Mouse (Mus musculus) B cell, adult (primary cell): ENCODE results near the gene Gm11567. TPM values are rescaled to one million over a fixed set of nuclear protein-coding genes. Genes with fewer than 3 reads are reported as not detected.

Source experiments
- total RNA-seq: library from RNA; stranded (reverse); gene quantifications from 4 replicates; pipeline ENCODE4 v1.2.4, GENCODE M21; 2023; ENCODE audit not compliant: inconsistent age

Gene Gm11567
- total RNA-seq: not detected in 4 replicates

DNA sequence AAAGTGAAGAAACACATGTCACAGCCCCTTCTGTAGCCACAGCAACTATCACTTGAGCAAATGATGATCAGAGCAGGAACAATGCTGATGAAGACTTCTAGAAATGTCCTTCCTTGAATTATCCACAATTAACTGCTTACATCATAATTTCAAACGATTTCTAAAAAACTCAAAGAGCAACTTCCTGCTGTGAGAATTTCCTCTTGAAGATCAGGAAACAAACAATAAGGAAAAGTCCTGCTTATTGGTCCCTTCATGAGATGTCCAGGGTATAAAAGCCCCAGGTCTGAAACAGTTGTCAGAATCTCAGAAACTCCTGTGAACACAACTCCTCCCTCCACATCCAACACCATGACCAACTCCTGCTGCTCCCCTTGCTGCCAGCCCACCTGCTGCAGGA lies at the start of gene Gm11567:
TSS of gene Gm11567 (plus strand) at position 301 of the 400 bp plus-strand sequence.

GRCm38 (mm10) chr11:99837966-99838365 lies 41.0 kb upstream of the Gm11567 start, which contains the start of gene 2300003K06Rik:
2300003K06Rik (minus strand) TSS chr11:99838066.

DNA sequence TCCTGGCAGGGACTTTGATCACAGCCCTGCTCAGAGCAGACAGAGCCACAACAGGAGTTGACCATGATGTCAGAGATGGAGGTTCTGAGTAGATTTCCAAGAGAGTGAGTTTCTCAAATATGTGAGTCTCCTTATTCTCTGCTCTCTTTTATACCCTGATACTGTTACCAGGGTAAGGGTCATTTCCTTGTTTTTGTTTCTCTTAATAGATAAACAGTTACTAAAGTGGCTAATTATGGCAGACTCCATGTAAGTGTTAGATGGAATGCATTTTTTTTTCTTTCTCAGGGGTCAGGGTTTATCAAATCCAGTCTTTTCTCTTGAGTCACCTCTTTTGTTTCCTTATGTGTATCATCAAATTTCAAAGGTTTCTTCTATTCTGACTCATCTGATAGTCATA lies 27.5 kb upstream of the Gm11567 start, which contains the start of gene Krtap4-16:
TSS of gene Krtap4-16 (minus strand) at position 101 of the 400 bp plus-strand sequence.

GRCm38 (mm10) chr11:99857617-99858016 lies 21.4 kb upstream of the Gm11567 start, which contains the start of gene Gm11568:
Gm11568 (plus strand) TSS chr11:99857917.

DNA sequence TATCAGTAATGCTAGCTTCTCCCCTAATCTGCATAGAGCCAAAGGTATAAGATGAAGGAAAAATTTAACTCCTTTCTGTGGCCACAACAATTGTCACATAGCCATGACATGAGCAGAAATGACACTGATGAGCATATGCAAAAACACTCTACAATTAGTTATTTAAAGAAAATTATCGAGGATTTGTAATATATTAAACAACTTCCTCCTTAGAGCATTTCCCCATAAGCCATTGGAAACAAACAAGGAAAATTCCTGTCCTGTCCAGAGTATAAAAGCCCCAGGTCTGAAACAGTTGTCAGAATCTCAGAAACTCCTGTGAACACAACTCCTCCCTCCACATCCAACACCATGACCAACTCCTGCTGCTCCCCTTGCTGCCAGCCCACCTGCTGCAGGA lies 14.8 kb upstream of the Gm11567 start, which contains the start of gene Gm11559:
TSS of gene Gm11559 (plus strand) at position 301 of the 400 bp plus-strand sequence.

DNA sequence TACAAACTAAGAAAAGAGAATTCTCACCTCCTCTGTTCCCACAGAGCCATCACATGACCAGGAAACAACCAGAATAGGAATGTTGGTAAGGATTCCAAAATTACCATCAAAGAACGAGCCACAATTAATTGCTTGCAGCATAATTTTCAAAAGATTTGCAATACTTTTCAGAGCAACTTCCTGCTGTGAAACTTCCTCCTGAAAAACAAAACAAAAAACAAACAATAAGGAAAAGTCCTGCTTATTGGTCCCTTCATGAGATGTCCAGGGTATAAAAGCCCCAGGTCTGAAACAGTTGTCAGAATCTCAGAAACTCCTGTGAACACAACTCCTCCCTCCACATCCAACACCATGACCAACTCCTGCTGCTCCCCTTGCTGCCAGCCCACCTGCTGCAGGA lies 5.9 kb upstream of the Gm11567 start, which contains the start of gene Krtap9-1:
TSS of gene Krtap9-1 (plus strand) at position 301 of the 400 bp plus-strand sequence.

GRCm38 (mm10) chr11:99907620-99908019 lies 28.6 kb downstream of the Gm11567 start, which contains the start of gene Krtap31-1:
Krtap31-1 (plus strand) TSS chr11:99907920.

DNA sequence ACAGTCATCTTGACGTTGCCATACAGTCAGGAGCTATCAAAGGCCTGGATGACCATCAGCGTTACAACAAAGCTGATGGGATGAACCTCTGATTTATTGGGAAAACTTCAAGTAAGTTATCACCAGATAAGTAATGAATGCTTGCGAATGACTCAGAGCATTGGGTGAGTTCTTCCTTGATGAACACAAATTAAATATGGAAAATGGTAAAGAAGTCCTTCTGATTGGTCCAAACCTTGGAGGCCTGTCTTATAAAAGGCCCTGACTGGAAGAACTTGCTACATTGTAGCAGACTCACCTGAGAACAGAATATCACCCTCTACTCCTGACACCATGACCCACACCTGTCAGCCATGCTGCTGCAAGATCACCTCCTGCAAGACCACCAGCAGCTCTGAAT lies 35.5 kb downstream of the Gm11567 start, which contains the start of gene Gm11565:
TSS of gene Gm11565 (plus strand) at position 301 of the 400 bp plus-strand sequence.

Other genes starting within 250 kb of the Gm11567 start
- gene Krtap4-2, start 244.1 kb upstream of the Gm11567 start, total RNA-seq: not detected in 4 replicates
- gene Krtap4-7, start 235.1 kb upstream of the Gm11567 start, total RNA-seq: not detected in 4 replicates
- gene Gm11555, start 229.0 kb upstream of the Gm11567 start, total RNA-seq: not detected in 4 replicates
- not detected in 4 replicates for gene Gm11563, start 220.2 kb upstream of the Gm11567 start, total RNA-seq
- not detected in 4 replicates for gene Krtap4-6, start 213.2 kb upstream of the Gm11567 start, total RNA-seq
- gene Gm14190, start 188.4 kb upstream of the Gm11567 start, total RNA-seq: not detected in 4 replicates
- not detected in 4 replicates for gene Gm14180, start 144.9 kb upstream of the Gm11567 start, total RNA-seq
- gene Gm11595, start 106.3 kb upstream of the Gm11567 start, total RNA-seq: not detected in 4 replicates
- not detected in 4 replicates for gene Krtap4-8, start 98.5 kb upstream of the Gm11567 start, total RNA-seq
- not detected in 4 replicates for gene Krtap4-9, start 94.0 kb upstream of the Gm11567 start, total RNA-seq
- gene Gm11596, start 85.7 kb upstream of the Gm11567 start, total RNA-seq: not detected in 4 replicates
- gene Gm11569, start 80.3 kb upstream of the Gm11567 start, total RNA-seq: not detected in 4 replicates
- gene Gm11554, start 74.7 kb upstream of the Gm11567 start, total RNA-seq: not detected in 4 replicates
- gene Krtap4-13, start 69.3 kb upstream of the Gm11567 start, total RNA-seq: not detected in 4 replicates
- gene Gm11564, start 63.5 kb upstream of the Gm11567 start, total RNA-seq: not detected in 4 replicates
- gene 2300003K06Rik, start 41.1 kb upstream of the Gm11567 start, total RNA-seq: not detected in 4 replicates
- not detected in 4 replicates for gene Krtap4-16, start 27.6 kb upstream of the Gm11567 start, total RNA-seq
- not detected in 4 replicates for gene Gm11568, start 21.3 kb upstream of the Gm11567 start, total RNA-seq
- not detected in 4 replicates for gene Gm11559, start 14.7 kb upstream of the Gm11567 start, total RNA-seq
- not detected in 4 replicates for gene Krtap9-1, start 5.8 kb upstream of the Gm11567 start, total RNA-seq
- not detected in 4 replicates for gene Krtap31-1, start 28.7 kb downstream of the Gm11567 start, total RNA-seq
- not detected in 4 replicates for gene Gm11565, start 35.6 kb downstream of the Gm11567 start, total RNA-seq
- gene Krtap31-2, start 57.1 kb downstream of the Gm11567 start, total RNA-seq: not detected in 4 replicates
- gene Krtap9-5, start 69.3 kb downstream of the Gm11567 start, total RNA-seq: not detected in 4 replicates
- not detected in 4 replicates for gene Krtap29-1, start 99.9 kb downstream of the Gm11567 start, total RNA-seq
- gene Krtap16-1, start 107.4 kb downstream of the Gm11567 start, total RNA-seq: not detected in 4 replicates
- gene Krtap17-1, start 114.8 kb downstream of the Gm11567 start, total RNA-seq: not detected in 4 replicates
- gene Krt33a, start 137.0 kb downstream of the Gm11567 start, total RNA-seq: not detected in 4 replicates
- not detected in 4 replicates for gene Krt33b, start 150.7 kb downstream of the Gm11567 start, total RNA-seq
- gene Krt34, start 162.4 kb downstream of the Gm11567 start, total RNA-seq: not detected in 4 replicates
- gene Krt31, start 171.4 kb downstream of the Gm11567 start, total RNA-seq: not detected in 4 replicates
- gene Krt32, start 209.0 kb downstream of the Gm11567 start, total RNA-seq: not detected in 4 replicates
- gene Krt35, start 217.1 kb downstream of the Gm11567 start, total RNA-seq: not detected in 4 replicates
- gene Krt36, start 226.4 kb downstream of the Gm11567 start, total RNA-seq: not detected in 4 replicates
- gene Krt13, start 242.4 kb downstream of the Gm11567 start, total RNA-seq: not detected in 4 replicates